10 mouse cellular contexts compared by ENCODE assay signal in genomic region chr11:37235021-37235795, GRCm38 (mm10). TPM values are rescaled to one million over a fixed set of nuclear protein-coding genes. Genes with fewer than 3 reads are reported as not detected.
DNase-seq lines count a peak whose midpoint lies in the region; ATAC-seq lines count a peak whose summit lies in the region.
"Had no signal": no experiment of that assay in that cellular context is flagged by ENCODE, and none has a peak within 500 bp of the region (broad histone marks: within the 10 kb centered on the region; RNA-seq: fewer than 3 reads in every experiment).

No protein-coding gene starts in this region.

- H3K4me2 ChIP-seq in kidney, embryonic 14.5 days (replicated peaks; ENCODE audit: low read depth, low read length): peak overlapping the region; percentile 89
- H3K4me2 ChIP-seq in midbrain, embryonic 12.5 days (replicated peaks): peak overlapping the region; percentile 77

- H3K9ac ChIP-seq in kidney, embryonic 14.5 days (ENCODE audit: low read depth, low read length): peak overlapping the region; percentile 63; the same call in 1 of the 2 replicates
- H3K9ac ChIP-seq in midbrain, embryonic 12.5 days (replicated peaks): peak overlapping the region; percentile 83

- no peak overlapping the region for H3K27ac ChIP-seq in kidney, embryonic 14.5 days (ENCODE audit: low read depth, low read length)
- H3K27ac ChIP-seq in hindbrain, embryonic 10.5 days: peak overlapping the region; percentile 91
- peak overlapping the region; percentile 93 for H3K27ac ChIP-seq in midbrain, embryonic 12.5 days (replicated peaks)

- H3K4me1 ChIP-seq in kidney, embryonic 14.5 days (ENCODE audit: control insufficient read depth, insufficient read depth, low read length): no peaks in the 10 kb centered on the region
- peaks cover 13% of the 10 kb centered on the region for H3K4me1 ChIP-seq in hindbrain, embryonic 10.5 days (replicated peaks)
- peaks cover 8% of the 10 kb centered on the region for H3K4me1 ChIP-seq in midbrain, embryonic 12.5 days

- H3K27me3 ChIP-seq in kidney, embryonic 14.5 days (ENCODE audit: control insufficient read depth, insufficient read depth, low read length): peaks cover 18% of the 10 kb centered on the region
- peaks cover 33% of the 10 kb centered on the region for H3K27me3 ChIP-seq in hindbrain, embryonic 10.5 days (ENCODE audit: insufficient read depth, poor library complexity, severe bottlenecking)
- peaks cover 4% of the 10 kb centered on the region for H3K27me3 ChIP-seq in midbrain, embryonic 12.5 days

- no peaks in the 10 kb centered on the region for H3K9me3 ChIP-seq in kidney, embryonic 14.5 days (ENCODE audit: control insufficient read depth, low read length)
- H3K9me3 ChIP-seq in hindbrain, embryonic 10.5 days: no peaks in the 10 kb centered on the region
- no peaks in the 10 kb centered on the region for H3K9me3 ChIP-seq in midbrain, embryonic 12.5 days

- ATAC-seq in kidney, embryonic 14.5 days (ENCODE audit: low FRiP score, low TSS enrichment): no peak
- no peak for ATAC-seq in midbrain, embryonic 12.5 days (ENCODE audit: low FRiP score, low read depth)
- ATAC-seq: Patski had no signal

- DNase-seq in kidney, postnatal 10 days: no peak
- peak; percentile 14 for DNase-seq in embryo, embryonic 10 days (ENCODE audit: low spot score)
- DNase-seq in hindbrain, embryonic 10.5 days (ENCODE audit: low spot score): peak; percentile 7
- DNase-seq in gastrocnemius, adult 8-10 months (ENCODE audit: low spot score in 2 of 2): no peak
- no peak for DNase-seq in adrenal gland, postnatal 36 days
- no peak for DNase-seq in spleen, postnatal 14 days (ENCODE audit: low spot score in 2 of 2)

- 9% methylated on average over 18 of the region's 18 CpGs for WGBS in kidney, embryonic 14.5 days
- 10% methylated on average over 18 of the region's 18 CpGs for WGBS in hindbrain, embryonic 10.5 days
- WGBS in midbrain, embryonic 12.5 days: 7% methylated on average over 18 of the region's 18 CpGs

- no peaks in the 10 kb centered on the region for H3K36me3 ChIP-seq in kidney, embryonic 14.5 days (ENCODE audit: control insufficient read depth, insufficient read depth, low read length)
- no peaks in the 10 kb centered on the region for H3K36me3 ChIP-seq in hindbrain, embryonic 10.5 days
- no peaks in the 10 kb centered on the region for H3K36me3 ChIP-seq in midbrain, embryonic 12.5 days

- H3K4me3 ChIP-seq in kidney, embryonic 14.5 days (ENCODE audit: low read length): peak overlapping the region; percentile 68
- peak overlapping the region; percentile 74 for H3K4me3 ChIP-seq in hindbrain, embryonic 10.5 days
- H3K4me3 ChIP-seq in midbrain, embryonic 12.5 days: peak overlapping the region; percentile 74

RNA-seq across cellular contexts. Expression of gene Tenm2, which starts 0.6 kb away (rescaled TPM):
- 0.71 and 0.95 TPM in 2 replicates for polyA plus RNA-seq in kidney, embryonic 14.5 days (2014; fragmentation: Nextera tagmentation; extraction: Ambion mirVana)
- polyA plus RNA-seq in hindbrain, embryonic 10.5 days (2016; fragmentation: Nextera tagmentation; extraction: Ambion mirVana): 4.9 and 8.1 TPM in 2 replicates
- 18.3 and 20.4 TPM in 2 replicates for polyA plus RNA-seq in midbrain, embryonic 12.5 days (2016; fragmentation: Nextera tagmentation; extraction: Ambion mirVana)
- under 1 TPM; 0.19 to 0.62 (median 0.31) TPM for total RNA-seq in gastrocnemius, adult 8-10 months (2022)
- under 1 TPM; 0.53 to 0.69 TPM for total RNA-seq in adrenal gland, postnatal 36 days (2021)
- total RNA-seq: hematopoietic stem cell, adult 5-6 weeks had no signal

Comparison
In these comparisons a context has a peak if more than half of its experiments do, and no peak if none do; other contexts are left out.
1. DNase-seq: peak in embryo, embryonic 10 days (single experiment) and hindbrain, embryonic 10.5 days (single experiment); none in kidney, postnatal 10 days (single experiment), gastrocnemius, adult 8-10 months (0 of 2), adrenal gland, postnatal 36 days (0 of 2) and spleen, postnatal 14 days (0 of 2).
2. Peak in every context shown above with its lines, with median percentiles within 50 percentile points of each other: H3K4me3 ChIP-seq.